21 mouse cellular contexts compared by ENCODE assay signal in the genomic region with DNA sequence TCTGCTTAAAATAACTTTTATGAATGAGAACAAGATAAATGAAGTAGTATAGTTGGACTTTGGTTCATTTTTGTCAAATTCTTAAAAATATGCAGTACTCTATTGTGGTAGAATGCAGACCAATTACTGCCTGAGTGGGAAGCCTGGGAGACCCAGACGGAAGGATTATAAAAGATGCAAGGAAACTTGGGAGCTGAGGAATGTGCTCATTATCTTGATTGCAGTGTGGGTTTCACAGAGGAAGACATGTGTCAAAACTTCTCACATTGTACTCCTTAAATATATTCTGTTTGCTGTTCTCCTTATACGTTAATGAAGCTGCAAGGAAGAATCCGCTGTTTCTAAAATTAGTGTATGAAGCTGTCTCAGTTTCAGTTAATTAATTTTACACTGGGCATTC.
DNase-seq lines count a peak whose midpoint lies in the region; ATAC-seq and TF ChIP-seq lines count a peak whose summit lies in the region.
"Had no signal": no experiment of that assay in that cellular context is flagged by ENCODE, and none has a peak within 500 bp of the region (broad histone marks: within the 10 kb centered on the region; RNA-seq: fewer than 3 reads in every experiment).

No protein-coding gene starts in this region.

- H3K9me3 ChIP-seq in forebrain, embryonic 13.5 days (replicated peaks) = no peaks in the 10 kb centered on the region
- H3K9me3 ChIP-seq in forebrain, postnatal 0 days (ENCODE audit: low read length) = no peaks in the 10 kb centered on the region
- H3K9me3 ChIP-seq: embryonic facial prominence, embryonic 15.5 days; heart, embryonic 13.5 days; hindbrain, embryonic 15.5 days had no signal

- ATAC-seq in forebrain, embryonic 13.5 days = peak; percentile 80; the same call in 1 of the 2 replicates
- ATAC-seq in forebrain, postnatal 0 days = peak; percentile 63
- ATAC-seq: intestine, embryonic 16.5 days; Patski had no signal

- no peak overlapping the region for H3K4me2 ChIP-seq in forebrain, embryonic 13.5 days
- H3K4me2 ChIP-seq in forebrain, postnatal 0 days (ENCODE audit: low read depth) = no peak overlapping the region
- H3K4me2 ChIP-seq: embryonic facial prominence, embryonic 15.5 days; heart, embryonic 13.5 days; hindbrain, embryonic 15.5 days had no signal

- H3K4me3 ChIP-seq in forebrain, embryonic 13.5 days = no peak overlapping the region
- H3K4me3 ChIP-seq in forebrain, postnatal 0 days (ENCODE audit: low read depth, low read length) = no peak overlapping the region
- H3K4me3 ChIP-seq: embryonic facial prominence, embryonic 15.5 days; erythroblast, embryonic 14.5 days; heart, embryonic 13.5 days; hindbrain, embryonic 15.5 days had no signal

- peak; percentile 17 to 28 for DNase-seq in right cerebral cortex, postnatal 10 days (ENCODE audit: low spot score in 2 of 2)
- DNase-seq in right cerebral cortex, postnatal 14 days = no peak
- peak; percentile 28 for DNase-seq in forebrain, postnatal 0 days
- DNase-seq in adrenal gland, postnatal 25 days = no peak
- no peak for DNase-seq in layer of hippocampus, adult 11-12 months (ENCODE audit: low spot score)
- no peak for DNase-seq in thymus, postnatal 10 days (ENCODE audit: low spot score in 2 of 2)
- no peak for DNase-seq in cerebellum, adult 18-20 months
- DNase-seq: adrenal gland, adult 2 months; cerebellum, adult 8-10 months; cerebellum, postnatal 14 days; embryo, embryonic 11 days; gastrocnemius, postnatal 36 days; heart, adult 11 months; heart, postnatal 36 days had no signal

- WGBS in forebrain, embryonic 13.5 days = 18% methylated on average over 3 of the region's 3 CpGs
- 18% methylated on average over 3 of the region's 3 CpGs for WGBS in forebrain, postnatal 0 days

- no peak overlapping the region for H3K27ac ChIP-seq in forebrain, embryonic 13.5 days
- no peak overlapping the region for H3K27ac ChIP-seq in forebrain, postnatal 0 days (ENCODE audit: low read depth, low read length)
- H3K27ac ChIP-seq: embryonic facial prominence, embryonic 15.5 days; heart, embryonic 13.5 days; hindbrain, embryonic 15.5 days had no signal

- H3K27me3 ChIP-seq in forebrain, embryonic 13.5 days = no peaks in the 10 kb centered on the region
- H3K27me3 ChIP-seq in forebrain, postnatal 0 days (ENCODE audit: insufficient read depth, low read length) = no peaks in the 10 kb centered on the region
- H3K27me3 ChIP-seq: embryonic facial prominence, embryonic 15.5 days; heart, embryonic 13.5 days; hindbrain, embryonic 15.5 days; Patski had no signal

- no peaks in the 10 kb centered on the region for H3K4me1 ChIP-seq in forebrain, embryonic 13.5 days
- no peaks in the 10 kb centered on the region for H3K4me1 ChIP-seq in forebrain, postnatal 0 days (ENCODE audit: insufficient read depth)
- H3K4me1 ChIP-seq: embryonic facial prominence, embryonic 15.5 days; heart, embryonic 13.5 days; hindbrain, embryonic 15.5 days had no signal

- H3K36me3 ChIP-seq in forebrain, embryonic 13.5 days (ENCODE audit: poor library complexity, severe bottlenecking) = no peaks in the 10 kb centered on the region
- H3K36me3 ChIP-seq in forebrain, postnatal 0 days (ENCODE audit: insufficient read depth) = no peaks in the 10 kb centered on the region
- H3K36me3 ChIP-seq: embryonic facial prominence, embryonic 15.5 days; heart, embryonic 13.5 days; hindbrain, embryonic 15.5 days had no signal

- no peak for TF ChIP-seq CTCF in forebrain, postnatal 0 days (IDR thresholded peaks at IDR 0.05; ENCODE audit: low read depth)

- no peak overlapping the region for H3K9ac ChIP-seq in forebrain, embryonic 13.5 days
- no peak overlapping the region for H3K9ac ChIP-seq in forebrain, postnatal 0 days
- H3K9ac ChIP-seq: embryonic facial prominence, embryonic 15.5 days; heart, embryonic 13.5 days; hindbrain, embryonic 15.5 days had no signal

Comparison
In these comparisons a context has a peak if more than half of its experiments do, and no peak if none do; other contexts are left out.
1. DNase-seq: peak in right cerebral cortex, postnatal 10 days (2 of 2) and forebrain, postnatal 0 days (single experiment); none in right cerebral cortex, postnatal 14 days (single experiment), adrenal gland, postnatal 25 days (single experiment), layer of hippocampus, adult 11-12 months (single experiment), thymus, postnatal 10 days (0 of 2) and cerebellum, adult 18-20 months (0 of 2).